Mouse (Mus musculus) brain, embryonic 14.5 days (tissue): ENCODE measurements around the gene Ctla2a.

Source experiments
- CTCF ChIP-seq: fragments of 200-500 bp; IDR thresholded peaks from 2 replicates; pipeline ENCODE4 v1.5.1; 2012; ENCODE audit warnings: inconsistent platforms, mild to moderate bottlenecking, moderate library complexity, borderline replicate concordance; ENCODE audit not compliant: insufficient read depth, insufficient read length; ENCODE audit errors: extremely low read depth
- POLR2A ChIP-seq: fragments of 200-500 bp; IDR thresholded peaks from 2 replicates; pipeline ENCODE4 v1.6.1; 2012; ENCODE audit warnings: mild to moderate bottlenecking, inconsistent platforms, borderline replicate concordance; ENCODE audit not compliant: poor library complexity, insufficient read depth, insufficient read length, severe bottlenecking; ENCODE audit errors: extremely low read depth

GRCm38 (mm10) chr13:60936500-60936901, at the start of gene Ctla2a, which contains the start of gene Gm49391:
- TF ChIP-seq CTCF, result no peak
- no peak for TF ChIP-seq POLR2A
